Mouse (Mus musculus): ENCODE results near the gene D230025D16Rik. TPM values are rescaled to one million over a fixed set of nuclear protein-coding genes. Genes with fewer than 3 reads are reported as not detected.
"Not testable (repeated sequence)": the region's sequence is repeated elsewhere in the genome, so short reads cannot be mapped to it uniquely, and the experiment has no call there.

D230025D16Rik gene
- total RNA-seq (2021), result 10 to 100 TPM; 24.5 to 26.6 TPM
- long read RNA-seq, transcript D230025D16Rik-201 (16 exons, 2,916 nt), result major isoform, 10 of 16 reads
- long read RNA-seq, partial matches to known transcripts, result 3 of 16 reads
- long read RNA-seq, other reads (novel, unspliced or antisense), result 2 of 16 reads

DNA sequence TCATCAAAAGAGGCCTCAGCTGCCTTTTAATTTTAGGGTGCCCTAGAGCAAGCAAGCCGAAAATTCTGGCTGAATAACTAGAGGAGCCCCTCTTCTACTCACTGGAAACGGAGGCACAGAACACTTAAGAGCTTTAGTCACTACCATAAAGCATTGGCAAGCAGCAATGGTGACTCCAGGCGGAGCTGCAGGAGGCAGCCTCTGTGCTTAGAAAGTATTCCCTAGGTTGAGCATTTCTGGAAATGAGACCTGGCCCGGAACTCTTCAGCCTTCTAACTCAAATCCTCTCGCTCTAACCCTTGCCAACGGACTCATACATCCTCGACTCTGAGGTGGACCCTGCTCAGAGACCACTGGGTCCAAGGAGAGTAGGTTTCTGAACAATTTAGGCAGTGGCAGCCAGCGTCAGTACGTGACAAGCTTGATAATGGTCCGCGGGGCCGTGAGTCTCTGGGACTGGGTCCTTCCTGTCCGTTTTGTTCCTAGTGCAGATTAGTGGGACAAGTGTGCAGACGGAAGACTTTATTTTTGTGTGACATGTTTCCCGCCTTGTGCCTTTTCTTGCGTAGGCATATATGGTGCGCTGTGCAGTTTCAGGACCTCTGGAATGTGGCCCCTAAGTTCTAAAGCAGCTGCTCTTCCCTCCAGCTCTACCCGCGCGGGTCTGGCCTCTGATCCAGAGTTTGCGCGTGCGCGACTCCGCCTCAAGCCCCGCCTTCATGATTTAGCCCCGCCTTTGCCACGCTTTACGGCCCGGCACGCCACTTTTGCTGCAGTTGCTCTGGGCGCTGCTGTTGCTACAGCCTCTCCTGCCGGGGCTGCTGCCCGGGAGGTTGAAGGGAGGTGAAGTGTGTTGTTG lies at the start of gene D230025D16Rik:
D230025D16Rik (plus strand) TSS at position 733 of the 859 bp plus-strand sequence.
- DNase-seq (ENCODE audit: low spot score in 2 of 2), result peak; percentile 95 to 97

GRCm38 (mm10) chr8:105175287-105175686 lies 49.7 kb upstream of the D230025D16Rik start:
- not testable (repeated sequence) for DNase-seq (ENCODE audit: low spot score in 2 of 2)

GRCm38 (mm10) chr8:105178211-105178800 lies 46.6 kb upstream of the D230025D16Rik start:
- DNase-seq (ENCODE audit: low spot score in 2 of 2), result no peak

- DNase-seq (ENCODE audit: low spot score in 2 of 2), result no peak
These were observed 42.7 kb upstream of the D230025D16Rik start for GRCm38 (mm10) chr8:105182201-105182600.

- DNase-seq (ENCODE audit: low spot score in 2 of 2), result no peak
These were observed 38.4 kb upstream of the D230025D16Rik start for GRCm38 (mm10) chr8:105186467-105187005.

GRCm38 (mm10) chr8:105192182-105192581 lies 32.8 kb upstream of the D230025D16Rik start:
- no peak for DNase-seq (ENCODE audit: low spot score in 2 of 2)

- no peak for DNase-seq (ENCODE audit: low spot score in 2 of 2)
These were observed 19.2 kb upstream of the D230025D16Rik start for GRCm38 (mm10) chr8:105205748-105206147.

DNA sequence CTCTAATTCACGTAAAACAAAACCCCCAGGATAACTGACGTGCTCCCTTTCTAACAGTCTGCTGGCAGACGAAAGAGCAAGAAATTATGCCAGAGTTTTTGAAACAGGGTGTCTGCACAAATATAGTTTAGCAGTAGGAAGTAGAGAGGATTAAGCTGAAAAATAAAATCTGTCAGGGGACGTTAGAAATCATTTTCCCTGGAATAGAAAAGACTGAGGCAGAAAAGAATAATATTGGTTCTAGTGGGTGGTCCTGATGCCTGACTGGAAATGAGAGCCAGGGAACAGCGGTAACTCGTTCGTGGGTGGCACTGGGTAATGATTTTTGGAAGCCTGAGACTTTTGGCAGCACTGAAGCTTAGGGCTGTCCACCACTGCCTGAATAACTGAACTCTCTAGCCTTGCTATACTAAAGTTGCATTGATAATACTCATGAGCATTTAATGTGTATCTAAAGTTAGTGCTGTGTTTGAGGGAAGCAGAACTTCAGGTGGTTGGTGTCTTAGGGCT lies 18.1 kb upstream of the D230025D16Rik start:
- DNase-seq (ENCODE audit: low spot score in 2 of 2), result peak; percentile 10 to 30

- DNase-seq (ENCODE audit: low spot score in 2 of 2), result no peak
These were observed 17.2 kb upstream of the D230025D16Rik start for GRCm38 (mm10) chr8:105207675-105208273.

GRCm38 (mm10) chr8:105209153-105210110 lies 15.5 kb upstream of the D230025D16Rik start:
- DNase-seq (ENCODE audit: low spot score in 2 of 2), result no peak

GRCm38 (mm10) chr8:105214104-105214503 lies 10.8 kb upstream of the D230025D16Rik start:
- no peak for DNase-seq (ENCODE audit: low spot score in 2 of 2)

- DNase-seq (ENCODE audit: low spot score in 2 of 2), result no peak
These were observed 6.9 kb upstream of the D230025D16Rik start for GRCm38 (mm10) chr8:105217926-105218522.

DNA sequence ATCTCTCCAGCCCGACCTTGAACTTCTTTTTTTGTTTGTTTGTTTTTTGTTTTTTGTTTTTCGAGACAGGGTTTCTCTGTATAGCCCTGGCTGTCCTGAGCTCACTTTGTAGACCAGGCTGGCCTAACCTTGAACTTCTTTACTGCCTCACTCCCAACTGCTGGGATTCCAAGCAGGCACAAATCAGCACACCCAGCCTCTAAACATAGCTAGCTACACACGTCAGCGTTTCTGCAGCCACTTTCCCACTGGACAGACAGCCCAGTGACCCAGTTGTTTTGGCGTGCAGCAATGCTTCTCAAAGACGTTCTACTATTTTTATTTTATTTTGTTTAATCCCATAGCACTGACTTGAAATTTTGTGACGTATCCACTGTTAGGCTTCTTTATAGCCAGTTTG lies 1.1 kb upstream of the D230025D16Rik start:
- DNase-seq (ENCODE audit: low spot score in 2 of 2), result no peak

DNA sequence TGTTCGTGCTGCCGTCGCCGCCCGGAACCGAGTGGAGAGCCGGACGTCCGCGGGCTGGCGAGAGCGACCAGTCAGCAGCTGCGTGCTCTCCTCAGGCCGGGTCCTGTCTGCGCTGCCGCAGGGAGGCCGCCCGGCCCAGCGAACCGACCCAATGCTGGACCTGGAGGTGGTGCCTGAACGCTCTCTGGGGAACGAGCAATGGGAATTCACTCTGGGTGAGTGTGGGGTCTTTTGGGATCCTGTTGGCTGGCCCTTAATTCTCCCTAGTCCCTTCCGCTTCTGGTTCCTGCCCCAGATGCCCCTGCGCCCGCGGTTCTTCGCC lies 288 bp downstream of the D230025D16Rik start:
- DNase-seq (ENCODE audit: low spot score in 2 of 2), result no peak

- no peak for DNase-seq (ENCODE audit: low spot score in 2 of 2)
These were observed 972 bp downstream of the D230025D16Rik start for GRCm38 (mm10) chr8:105225917-105226316.

GRCm38 (mm10) chr8:105231503-105232320 lies 6.8 kb downstream of the D230025D16Rik start:
- DNase-seq (ENCODE audit: low spot score in 2 of 2), result no peak

DNA sequence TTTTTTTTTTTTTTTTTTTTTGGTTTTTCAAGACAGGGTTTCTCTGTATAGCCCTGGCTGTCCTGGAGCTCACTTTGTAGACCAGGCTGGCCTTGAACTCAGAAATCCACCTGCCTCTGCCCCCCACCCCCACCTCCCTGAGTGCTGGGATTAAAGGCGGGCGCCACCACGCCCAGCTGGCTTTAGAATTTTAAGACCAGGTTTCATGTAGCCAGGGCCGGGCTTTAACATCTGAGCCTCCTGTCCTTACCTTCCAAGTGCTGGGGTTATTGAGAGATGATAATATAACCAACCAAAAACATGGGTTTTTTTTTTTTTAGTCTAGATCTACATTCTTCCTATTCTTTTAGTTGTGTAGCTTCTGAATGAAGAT lies 7.4 kb downstream of the D230025D16Rik start:
- DNase-seq (ENCODE audit: low spot score in 2 of 2), result not testable (repeated sequence)

DNA sequence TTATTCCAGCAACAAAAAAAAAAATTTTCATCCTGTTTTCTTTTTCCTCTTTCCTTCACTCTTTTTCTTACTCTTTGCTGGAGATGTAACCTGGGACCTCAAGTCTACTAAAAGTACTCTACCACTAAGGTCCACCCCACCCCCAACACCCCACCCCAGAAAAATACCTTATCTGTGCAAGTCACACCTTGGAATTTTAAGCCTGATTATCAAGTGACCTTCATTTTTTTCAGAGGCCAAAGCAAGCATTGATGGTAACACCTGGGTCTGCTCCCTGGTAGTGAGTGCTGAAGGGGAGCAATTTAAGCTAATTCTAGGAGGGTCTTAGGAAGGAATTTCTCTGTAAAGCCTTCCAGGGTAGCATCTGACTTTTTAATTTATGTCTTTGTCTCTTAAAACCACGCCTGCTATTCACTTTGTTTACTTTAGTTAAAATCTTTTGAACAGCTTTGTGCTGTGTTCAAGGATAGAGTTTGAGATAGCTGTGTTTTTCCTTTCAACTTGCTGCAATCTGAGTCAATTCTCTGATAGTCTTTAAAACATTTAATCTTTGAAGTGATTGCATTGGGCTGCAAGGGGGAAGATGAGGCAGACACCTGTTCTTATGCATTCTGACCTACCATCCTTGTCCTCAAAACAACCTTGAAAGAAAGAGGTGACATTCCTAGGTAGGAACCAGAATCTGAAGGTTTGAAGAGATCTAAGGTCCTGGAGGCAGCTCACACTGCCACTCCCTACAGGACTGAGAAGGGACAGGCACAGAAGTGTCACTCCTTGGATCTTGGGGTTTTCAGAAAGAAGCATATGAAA lies 8.4 kb downstream of the D230025D16Rik start:
- DNase-seq (ENCODE audit: low spot score in 2 of 2), result no peak

Measured in layer of hippocampus, postnatal 10 days (tissue).